Mouse (Mus musculus): Measurements from ENCODE around the gene Efcab7. TPM values are rescaled to one million over a fixed set of nuclear protein-coding genes. Genes with fewer than 3 reads are reported as not detected.

Efcab7 gene
- total and polyA plus RNA-seq, 2 experiments from 2014 or later, result 9.2 to 9.8 TPM

DNA sequence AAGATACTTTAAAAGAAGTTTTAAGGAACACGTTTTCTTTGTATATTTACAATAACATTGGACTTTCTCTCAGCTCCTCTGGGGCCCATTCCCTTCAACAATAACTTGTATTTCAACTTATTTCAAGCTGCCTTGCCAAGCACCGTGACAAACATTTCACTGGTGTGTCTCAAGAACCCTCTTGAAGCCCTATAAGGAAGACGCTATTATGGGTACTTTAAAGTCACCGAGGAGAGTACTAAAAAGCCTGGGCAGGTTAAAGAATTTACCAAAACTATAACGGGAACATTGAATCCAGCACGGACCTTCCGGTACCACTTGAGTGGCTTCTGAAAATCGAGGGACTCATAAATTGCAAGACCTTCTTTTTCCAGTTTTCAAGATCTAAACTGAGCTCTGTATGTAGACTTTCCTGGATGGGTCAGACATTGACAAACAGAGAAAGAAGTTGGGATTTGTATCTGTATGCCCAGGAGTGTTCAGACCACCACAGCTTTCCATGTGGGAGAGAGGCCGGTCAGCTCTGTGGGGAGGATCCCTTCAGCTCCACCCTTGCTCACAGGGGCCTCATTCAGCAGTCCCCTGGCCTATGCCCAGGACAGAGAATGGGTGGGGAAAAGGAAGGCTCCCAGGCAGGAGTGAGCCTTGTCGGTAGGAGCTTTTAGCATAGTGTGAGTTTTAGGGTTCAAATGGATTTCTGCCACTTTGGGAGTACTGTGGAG, 101.7 kb downstream of the Efcab7 start:
- Histone ChIP-seq H3K27ac (peak overlapping the region; percentile 94; the same call in 1 of the 2 replicates), H3K4me3 (ENCODE audit: low read length) (peak overlapping the region; percentile 72), H3K9me3 (ENCODE audit: low read length) (no peaks in the 10 kb centered on the region), H3K4me1 (ENCODE audit: insufficient read depth, low read length) (peaks cover 10% of the 10 kb centered on the region), H3K4me2 (ENCODE audit: low read depth, low read length) (peak overlapping the region; percentile 77), H3K36me3 (ENCODE audit: insufficient read depth, low read length) (no peaks in the 10 kb centered on the region), H3K9ac (replicated peaks; ENCODE audit: low read length) (no peak overlapping the region), H3K27me3 (ENCODE audit: insufficient read depth, low read length) (no peaks in the 10 kb centered on the region)
- DNase-seq (ENCODE audit: low spot score) (no peak), ATAC-seq (no peak)
- 43% methylated on average over 10 of the region's 10 CpGs for whole genome bisulfite sequencing
- no peak for TF ChIP-seq CTCF (IDR thresholded peaks at IDR 0.05; ENCODE audit: low read depth)

GRCm38 (mm10) chr4:99931240-99931580, 102.2 kb downstream of the Efcab7 start:
- H3K4me1 ChIP-seq (ENCODE audit: insufficient read depth, low read length), result peaks cover 10% of the 10 kb centered on the region
- no peak overlapping the region for H3K4me3 ChIP-seq (ENCODE audit: low read length)
- no peaks in the 10 kb centered on the region for H3K9me3 ChIP-seq (ENCODE audit: low read length)
- ATAC-seq (no peak), DNase-seq (ENCODE audit: low spot score) (no peak)
- no peaks in the 10 kb centered on the region for H3K27me3 ChIP-seq (ENCODE audit: insufficient read depth, low read length)
- peak overlapping the region; percentile 94; the same call in 1 of the 2 replicates for H3K27ac ChIP-seq
- 76% methylated on average over 11 of the region's 11 CpGs for WGBS
- H3K9ac ChIP-seq (replicated peaks; ENCODE audit: low read length), result 0 out of 2 replicates have a peak overlapping the region, but pooled peaks have one; percentile 9
- H3K4me2 ChIP-seq (ENCODE audit: low read depth, low read length), result peak overlapping the region; percentile 77
- no peak for TF ChIP-seq CTCF (IDR thresholded peaks at IDR 0.05; ENCODE audit: low read depth)
- H3K36me3 ChIP-seq (ENCODE audit: insufficient read depth, low read length), result no peaks in the 10 kb centered on the region

GRCm38 (mm10) chr4:99931807-99932206, 102.8 kb downstream of the Efcab7 start:
- no peaks in the 10 kb centered on the region for H3K27me3 ChIP-seq (ENCODE audit: insufficient read depth, low read length)
- no peak for TF ChIP-seq CTCF (IDR thresholded peaks at IDR 0.05; ENCODE audit: low read depth)
- H3K9me3 ChIP-seq (ENCODE audit: low read length), result no peaks in the 10 kb centered on the region
- no peaks in the 10 kb centered on the region for H3K36me3 ChIP-seq (ENCODE audit: insufficient read depth, low read length)
- ATAC-seq (no peak), DNase-seq (ENCODE audit: low spot score) (no peak)
- H3K4me2 ChIP-seq (ENCODE audit: low read depth, low read length), result peak overlapping the region; percentile 77; the same call in 1 of the 2 replicates
- no peak overlapping the region for H3K4me3 ChIP-seq (ENCODE audit: low read length)
- peaks cover 10% of the 10 kb centered on the region for H3K4me1 ChIP-seq (ENCODE audit: insufficient read depth, low read length)
- 82% methylated on average over 4 of the region's 4 CpGs for WGBS
- 0 out of 2 replicates have a peak overlapping the region, but pooled peaks have one; percentile 9 for H3K9ac ChIP-seq (replicated peaks; ENCODE audit: low read length)
- no peak overlapping the region for H3K27ac ChIP-seq

- H3K4me2 ChIP-seq (ENCODE audit: low read depth, low read length), result no peak overlapping the region
- H3K27me3 ChIP-seq (ENCODE audit: insufficient read depth, low read length), result no peaks in the 10 kb centered on the region
- ATAC-seq (no peak), DNase-seq (ENCODE audit: low spot score) (no peak)
- TF ChIP-seq CTCF (IDR thresholded peaks at IDR 0.05; ENCODE audit: low read depth), result no peak
- 91% methylated on average over 7 of the region's 7 CpGs for WGBS
- no peaks in the 10 kb centered on the region for H3K36me3 ChIP-seq (ENCODE audit: insufficient read depth, low read length)
- H3K9ac ChIP-seq (replicated peaks; ENCODE audit: low read length), result no peak overlapping the region
- H3K9me3 ChIP-seq (ENCODE audit: low read length), result no peaks in the 10 kb centered on the region
- no peak overlapping the region for H3K4me3 ChIP-seq (ENCODE audit: low read length)
- H3K27ac ChIP-seq, result no peak overlapping the region
- H3K4me1 ChIP-seq (ENCODE audit: insufficient read depth, low read length), result peaks cover 10% of the 10 kb centered on the region
Observed at GRCm38 (mm10) chr4:99934859-99935258, 105.9 kb downstream of the Efcab7 start.

DNA sequence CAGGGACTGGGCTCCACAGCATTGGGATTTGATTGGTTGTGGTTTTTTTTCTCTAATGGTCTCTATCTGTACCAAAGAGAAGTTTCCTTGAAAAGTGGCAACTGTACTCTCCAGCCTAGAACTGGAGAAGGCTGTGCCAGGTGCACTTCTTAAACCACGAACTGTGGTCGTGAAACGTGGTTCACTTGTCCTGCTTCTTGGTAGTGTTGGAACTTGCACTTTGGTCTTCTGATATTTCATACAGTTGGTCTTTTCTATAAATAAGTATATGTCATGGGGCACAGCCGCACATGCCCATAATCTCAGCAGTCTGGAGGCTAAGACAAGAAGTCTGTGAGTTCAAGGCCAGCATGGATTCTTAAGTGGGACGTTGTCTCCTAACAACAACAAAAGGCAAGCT, 107.3 kb downstream of the Efcab7 start:
- H3K36me3 ChIP-seq (ENCODE audit: insufficient read depth, low read length), result no peaks in the 10 kb centered on the region
- H3K27ac ChIP-seq, result no peak overlapping the region
- ATAC-seq (no peak), DNase-seq (ENCODE audit: low spot score) (no peak)
- H3K4me1 ChIP-seq (ENCODE audit: insufficient read depth, low read length), result no peaks in the 10 kb centered on the region; the same call in 1 of the 2 replicates
- H3K27me3 ChIP-seq (ENCODE audit: insufficient read depth, low read length), result no peaks in the 10 kb centered on the region
- H3K9ac ChIP-seq (replicated peaks; ENCODE audit: low read length), result no peak overlapping the region
- H3K9me3 ChIP-seq (ENCODE audit: low read length), result no peaks in the 10 kb centered on the region
- 97% methylated on average over 5 of the region's 5 CpGs for WGBS
- no peak overlapping the region for H3K4me2 ChIP-seq (ENCODE audit: low read depth, low read length)
- TF ChIP-seq CTCF (IDR thresholded peaks at IDR 0.05; ENCODE audit: low read depth), result no peak
- no peak overlapping the region for H3K4me3 ChIP-seq (ENCODE audit: low read length)

- Histone ChIP-seq H3K9me3 (ENCODE audit: low read length) (no peaks in the 10 kb centered on the region), H3K27me3 (ENCODE audit: insufficient read depth, low read length) (no peaks in the 10 kb centered on the region), H3K27ac (no peak overlapping the region), H3K36me3 (ENCODE audit: insufficient read depth, low read length) (no peaks in the 10 kb centered on the region), H3K4me2 (ENCODE audit: low read depth, low read length) (no peak overlapping the region), H3K4me1 (ENCODE audit: insufficient read depth, low read length) (no peaks in the 10 kb centered on the region), H3K4me3 (ENCODE audit: low read length) (no peak overlapping the region), H3K9ac (replicated peaks; ENCODE audit: low read length) (no peak overlapping the region)
- 45% methylated on average over 16 of the region's 16 CpGs for WGBS
- peak; percentile 74 for DNase-seq (ENCODE audit: low spot score)
- ATAC-seq, result peak; percentile 52
- TF ChIP-seq CTCF (IDR thresholded peaks at IDR 0.05; ENCODE audit: low read depth), result no peak
Observed at GRCm38 (mm10) chr4:99939711-99940505, 110.9 kb downstream of the Efcab7 start.

All from hindbrain, postnatal 0 days (tissue).